Mouse (Mus musculus): Measurements from ENCODE around the gene Vps13d.
"Not testable (repeated sequence)": the region's sequence is repeated elsewhere in the genome, so short reads cannot be mapped to it uniquely, and the experiment has no call there.

Vps13d gene

GRCm38 (mm10) chr4:145211076-145211475, 16.3 kb upstream of the Vps13d start:
- DNase-seq (ENCODE audit: low spot score in 2 of 2), result no peak

GRCm38 (mm10) chr4:145210564-145210963, 15.8 kb upstream of the Vps13d start:
- no peak for DNase-seq (ENCODE audit: low spot score in 2 of 2)

- DNase-seq (ENCODE audit: low spot score in 2 of 2), result no peak
These were observed 14.9 kb upstream of the Vps13d start for GRCm38 (mm10) chr4:145209690-145210088.

- no peak for DNase-seq (ENCODE audit: low spot score in 2 of 2)
These were observed 14.4 kb upstream of the Vps13d start for GRCm38 (mm10) chr4:145209076-145209689.

- DNase-seq (ENCODE audit: low spot score in 2 of 2), result no peak
These were observed 13.0 kb upstream of the Vps13d start for GRCm38 (mm10) chr4:145207718-145208371.

GRCm38 (mm10) chr4:145204779-145205178, 10.0 kb upstream of the Vps13d start:
- no peak for DNase-seq (ENCODE audit: low spot score in 2 of 2)

- no peak for DNase-seq (ENCODE audit: low spot score in 2 of 2)
These were observed 8.5 kb upstream of the Vps13d start for GRCm38 (mm10) chr4:145203305-145203704.

- no peak for DNase-seq (ENCODE audit: low spot score in 2 of 2)
These were observed 6.6 kb upstream of the Vps13d start for GRCm38 (mm10) chr4:145201424-145201823.

- peak in 1 of 2 experiments; percentile 52 for DNase-seq (ENCODE audit: low spot score in 2 of 2)
These were observed 5.3 kb upstream of the Vps13d start for GRCm38 (mm10) chr4:145199982-145200699.

GRCm38 (mm10) chr4:145196586-145196985, 1.8 kb upstream of the Vps13d start:
- DNase-seq (ENCODE audit: low spot score in 2 of 2), result peak in 1 of 2 experiments; percentile 16

- DNase-seq (ENCODE audit: low spot score in 2 of 2), result no peak
These were observed 367 bp upstream of the Vps13d start for GRCm38 (mm10) chr4:145195172-145195571.

- peak; percentile 15 for DNase-seq (ENCODE audit: low spot score in 2 of 2)
These were observed 754 bp downstream of the Vps13d start for GRCm38 (mm10) chr4:145193991-145194511.

- no peak for DNase-seq (ENCODE audit: low spot score in 2 of 2)
These were observed 1.4 kb downstream of the Vps13d start for GRCm38 (mm10) chr4:145193406-145193805.

GRCm38 (mm10) chr4:145192686-145193085, 2.1 kb downstream of the Vps13d start:
- no peak for DNase-seq (ENCODE audit: low spot score in 2 of 2)

- no peak for DNase-seq (ENCODE audit: low spot score in 2 of 2)
These were observed 6.2 kb downstream of the Vps13d start for GRCm38 (mm10) chr4:145188561-145188960.

- no peak for DNase-seq (ENCODE audit: low spot score in 2 of 2)
These were observed 7.2 kb downstream of the Vps13d start for GRCm38 (mm10) chr4:145187619-145188018.

GRCm38 (mm10) chr4:145178918-145179549, 15.8 kb downstream of the Vps13d start:
- DNase-seq (ENCODE audit: low spot score in 2 of 2), result no peak

- DNase-seq (ENCODE audit: low spot score in 2 of 2), result not testable (repeated sequence)
These were observed 29.3 kb downstream of the Vps13d start for GRCm38 (mm10) chr4:145165542-145165941.

GRCm38 (mm10) chr4:145164111-145164510, 30.7 kb downstream of the Vps13d start:
- no peak for DNase-seq (ENCODE audit: low spot score in 2 of 2)

GRCm38 (mm10) chr4:145161243-145161642, 33.6 kb downstream of the Vps13d start:
- no peak for DNase-seq (ENCODE audit: low spot score in 2 of 2)

GRCm38 (mm10) chr4:145155956-145156355, 38.8 kb downstream of the Vps13d start:
- DNase-seq (ENCODE audit: low spot score in 2 of 2), result peak; percentile 23 to 39

- DNase-seq (ENCODE audit: low spot score in 2 of 2), result peak; percentile 61 to 72
These were observed 43.7 kb downstream of the Vps13d start for GRCm38 (mm10) chr4:145151103-145151486.
